10 mouse cellular contexts compared by ENCODE assay signal in genomic region chr10:80321670-80322581, GRCm38 (mm10). TPM values are rescaled to one million over a fixed set of nuclear protein-coding genes. Genes with fewer than 3 reads are reported as not detected.
DNase-seq lines count a peak whose midpoint lies in the region; ATAC-seq and TF ChIP-seq lines count a peak whose summit lies in the region.
"Had no signal": no experiment of that assay in that cellular context is flagged by ENCODE, and none has a peak within 500 bp of the region (broad histone marks: within the 10 kb centered on the region; RNA-seq: fewer than 3 reads in every experiment).

No protein-coding gene starts in this region.

- H3K4me1 ChIP-seq in erythroblast, embryonic 14.5 days (ENCODE audit: control insufficient read depth): peaks cover 89% of the 10 kb centered on the region
- 0 out of 2 replicates have a peak, but pooled peaks cover 3% of the 10 kb centered on the region for H3K4me1 ChIP-seq in lung, embryonic 14.5 days (ENCODE audit: insufficient read depth)
- peaks cover 55% of the 10 kb centered on the region for H3K4me1 ChIP-seq in limb, embryonic 10.5 days
- H3K4me1 ChIP-seq in neural tube, embryonic 13.5 days (replicated peaks): peaks cover 43% of the 10 kb centered on the region

- H3K27ac ChIP-seq in lung, embryonic 14.5 days (ENCODE audit: low read depth): no peak overlapping the region
- H3K27ac ChIP-seq in limb, embryonic 10.5 days: peak overlapping the region; percentile 84
- no peak overlapping the region for H3K27ac ChIP-seq in neural tube, embryonic 13.5 days (replicated peaks)
- H3K27ac ChIP-seq: heart, embryonic 15.5 days had no signal

- H3K9ac ChIP-seq in lung, embryonic 14.5 days: peak overlapping the region; percentile 57; the same call in 1 of the 2 replicates
- H3K9ac ChIP-seq in neural tube, embryonic 13.5 days: no peak overlapping the region

- 84% methylated on average over 21 of the region's 21 CpGs for WGBS in lung, embryonic 14.5 days
- WGBS in limb, embryonic 10.5 days: 90% methylated on average over 21 of the region's 21 CpGs
- 90% methylated on average over 21 of the region's 21 CpGs for WGBS in neural tube, embryonic 13.5 days

- peaks cover 2% of the 10 kb centered on the region for H3K27me3 ChIP-seq in erythroblast, embryonic 14.5 days (ENCODE audit: control insufficient read depth)
- peaks cover 6% of the 10 kb centered on the region; the same call in 1 of the 2 replicates for H3K27me3 ChIP-seq in lung, embryonic 14.5 days (ENCODE audit: insufficient read depth, low read length)
- H3K27me3 ChIP-seq in limb, embryonic 10.5 days (ENCODE audit: low read depth, poor library complexity, severe bottlenecking): peaks cover 58% of the 10 kb centered on the region
- peaks cover 15% of the 10 kb centered on the region; the same call in 1 of the 2 replicates for H3K27me3 ChIP-seq in neural tube, embryonic 13.5 days

- ATAC-seq in erythroblast, adult 5-6 weeks (replicated peaks; ENCODE audit: low FRiP score, poor library complexity, severe bottlenecking): no peak
- no peak for ATAC-seq in lung, embryonic 14.5 days (ENCODE audit: insufficient read depth)
- no peak for ATAC-seq in neural tube, embryonic 13.5 days (ENCODE audit: low read depth)

- H3K4me3 ChIP-seq in erythroblast, embryonic 14.5 days (replicated peaks): peak overlapping the region; percentile 92
- peak overlapping the region; percentile 52; the same call in 1 of the 2 replicates for H3K4me3 ChIP-seq in lung, embryonic 14.5 days (ENCODE audit: low read depth, low read length)
- H3K4me3 ChIP-seq in limb, embryonic 10.5 days: peak overlapping the region; percentile 69
- 0 out of 2 replicates have a peak overlapping the region, but pooled peaks have one; percentile 42 for H3K4me3 ChIP-seq in neural tube, embryonic 13.5 days

- no peak for TF ChIP-seq CTCF in lung, embryonic 14.5 days (IDR thresholded peaks at IDR 0.05; ENCODE audit: low read depth)

- no peaks in the 10 kb centered on the region for H3K9me3 ChIP-seq in erythroblast, embryonic 14.5 days (ENCODE audit: control insufficient read depth, low read length)
- H3K9me3 ChIP-seq in lung, embryonic 14.5 days (ENCODE audit: low read depth, low read length): no peaks in the 10 kb centered on the region
- H3K9me3 ChIP-seq in limb, embryonic 10.5 days (replicated peaks): no peaks in the 10 kb centered on the region
- H3K9me3 ChIP-seq in neural tube, embryonic 13.5 days: no peaks in the 10 kb centered on the region
- H3K9me3 ChIP-seq: heart, embryonic 15.5 days had no signal

- H3K36me3 ChIP-seq in erythroblast, embryonic 14.5 days (ENCODE audit: control insufficient read depth): peaks cover 41% of the 10 kb centered on the region
- peaks cover 18% of the 10 kb centered on the region; the same call in 1 of the 2 replicates for H3K36me3 ChIP-seq in lung, embryonic 14.5 days (ENCODE audit: insufficient read depth)
- H3K36me3 ChIP-seq in limb, embryonic 10.5 days: peaks cover 22% of the 10 kb centered on the region
- peaks cover 18% of the 10 kb centered on the region for H3K36me3 ChIP-seq in neural tube, embryonic 13.5 days

- H3K4me2 ChIP-seq in lung, embryonic 14.5 days: peak overlapping the region; percentile 98
- peak overlapping the region; percentile 83 for H3K4me2 ChIP-seq in neural tube, embryonic 13.5 days

- no peak for DNase-seq in lung, embryonic 14.5 days
- DNase-seq in lung, postnatal 10 days: no peak
- DNase-seq in limb, embryonic 10.5 days (ENCODE audit: low spot score): no peak
- DNase-seq in adipocyte (ENCODE audit: low spot score): no peak
- no peak for DNase-seq in adrenal gland, adult 8-10 months
- DNase-seq: right cerebral cortex, postnatal 4 days had no signal

RNA-seq across cellular contexts. Expression of gene 2310011J03Rik, which starts 1.6 kb away (rescaled TPM):
- 10.6 and 12.9 TPM in 2 replicates for polyA plus RNA-seq in erythroblast, embryonic 14.5 days (2012)
- total RNA-seq in erythroblast, adult 5-6 weeks (2015; ENCODE audit: low replicate concordance): 6.1 and 12.7 TPM in 2 replicates
- total RNA-seq in erythroblast, adult 5-6 weeks (2017; ENCODE audit: low replicate concordance): 3.5 and 3.7 TPM in 2 replicates
- polyA plus RNA-seq in lung, embryonic 14.5 days (2014; fragmentation: Nextera tagmentation; extraction: Ambion mirVana): 41.7 and 41.8 TPM in 2 replicates
- polyA plus RNA-seq in limb, embryonic 10.5 days (2016; fragmentation: Nextera tagmentation; extraction: Ambion mirVana): 58.2 and 60.9 TPM in 2 replicates
- 27.9 and 30.7 TPM in 2 replicates for polyA plus RNA-seq in neural tube, embryonic 13.5 days (2015; fragmentation: Nextera tagmentation; extraction: Ambion mirVana)
- total RNA-seq in adrenal gland, adult 8-10 months (2022): 10 to 100 TPM; 34.7 to 40.0 (median 35.4) TPM

RNA-seq across cellular contexts. Expression of gene Pcsk4, which starts 7.4 kb away (rescaled TPM):
- 0.55 and 0.65 TPM in 2 replicates for polyA plus RNA-seq in erythroblast, embryonic 14.5 days (2012)
- 1.0 TPM in 1 of 2 replicates, not detected in the other for total RNA-seq in erythroblast, adult 5-6 weeks (2015; ENCODE audit: low replicate concordance)
- total RNA-seq in erythroblast, adult 5-6 weeks (2017; ENCODE audit: low replicate concordance): not detected in 2 replicates
- 3.8 and 4.2 TPM in 2 replicates for polyA plus RNA-seq in lung, embryonic 14.5 days (2014; fragmentation: Nextera tagmentation; extraction: Ambion mirVana)
- 6.1 and 6.3 TPM in 2 replicates for polyA plus RNA-seq in limb, embryonic 10.5 days (2016; fragmentation: Nextera tagmentation; extraction: Ambion mirVana)
- polyA plus RNA-seq in neural tube, embryonic 13.5 days (2015; fragmentation: Nextera tagmentation; extraction: Ambion mirVana): 2.9 and 3.6 TPM in 2 replicates
- 1 to 10 TPM; 3.5 to 8.2 (median 5.8) TPM for total RNA-seq in adrenal gland, adult 8-10 months (2022)

RNA-seq across cellular contexts. Expression of gene Reep6, which starts 7.8 kb away (rescaled TPM):
- 18.8 and 21.4 TPM in 2 replicates for polyA plus RNA-seq in erythroblast, embryonic 14.5 days (2012)
- 1.7 and 6.0 TPM in 2 replicates for total RNA-seq in erythroblast, adult 5-6 weeks (2015; ENCODE audit: low replicate concordance)
- total RNA-seq in erythroblast, adult 5-6 weeks (2017; ENCODE audit: low replicate concordance): 2.0 and 4.5 TPM in 2 replicates
- 10.5 and 12.2 TPM in 2 replicates for polyA plus RNA-seq in lung, embryonic 14.5 days (2014; fragmentation: Nextera tagmentation; extraction: Ambion mirVana)
- polyA plus RNA-seq in limb, embryonic 10.5 days (2016; fragmentation: Nextera tagmentation; extraction: Ambion mirVana): 5.4 and 6.6 TPM in 2 replicates
- polyA plus RNA-seq in neural tube, embryonic 13.5 days (2015; fragmentation: Nextera tagmentation; extraction: Ambion mirVana): 3.3 and 4.5 TPM in 2 replicates
- 1 to 10 TPM; 5.1 to 6.6 (median 5.9) TPM for total RNA-seq in adrenal gland, adult 8-10 months (2022)

RNA-seq across cellular contexts. Expression of gene Apc2, which starts 26.1 kb away (rescaled TPM):
- under 0.01 TPM in 1 of 2 replicates, not detected in the other for polyA plus RNA-seq in erythroblast, embryonic 14.5 days (2012)
- total RNA-seq in erythroblast, adult 5-6 weeks (2015; ENCODE audit: low replicate concordance): not detected in 2 replicates
- total RNA-seq in erythroblast, adult 5-6 weeks (2017; ENCODE audit: low replicate concordance): 0.09 and 0.14 TPM in 2 replicates
- 0.62 and 0.96 TPM in 2 replicates for polyA plus RNA-seq in lung, embryonic 14.5 days (2014; fragmentation: Nextera tagmentation; extraction: Ambion mirVana)
- 0.90 and 2.9 TPM in 2 replicates for polyA plus RNA-seq in limb, embryonic 10.5 days (2016; fragmentation: Nextera tagmentation; extraction: Ambion mirVana)
- polyA plus RNA-seq in neural tube, embryonic 13.5 days (2015; fragmentation: Nextera tagmentation; extraction: Ambion mirVana): 153 and 156 TPM in 2 replicates
- total RNA-seq in adrenal gland, adult 8-10 months (2022): 1 to 10 TPM; 1.5 to 6.8 (median 4.3) TPM

RNA-seq across cellular contexts. Expression of gene Adamtsl5, which starts 26.3 kb away (rescaled TPM):
- 2.2 and 2.6 TPM in 2 replicates for polyA plus RNA-seq in erythroblast, embryonic 14.5 days (2012)
- total RNA-seq in erythroblast, adult 5-6 weeks (2015; ENCODE audit: low replicate concordance): 0.21 and 0.77 TPM in 2 replicates
- total RNA-seq in erythroblast, adult 5-6 weeks (2017; ENCODE audit: low replicate concordance): 0.17 TPM in 1 of 2 replicates, not detected in the other
- polyA plus RNA-seq in lung, embryonic 14.5 days (2014; fragmentation: Nextera tagmentation; extraction: Ambion mirVana): 0.68 and 1.2 TPM in 2 replicates
- polyA plus RNA-seq in limb, embryonic 10.5 days (2016; fragmentation: Nextera tagmentation; extraction: Ambion mirVana): 0.39 and 0.48 TPM in 2 replicates
- 1.6 and 1.8 TPM in 2 replicates for polyA plus RNA-seq in neural tube, embryonic 13.5 days (2015; fragmentation: Nextera tagmentation; extraction: Ambion mirVana)
- 10 to 100 TPM in 2 of 4 experiments, 1 to 10 TPM in 2; 9.2 to 11.1 (median 10.3) TPM for total RNA-seq in adrenal gland, adult 8-10 months (2022)

Comparison
In these comparisons a context has a peak if more than half of its experiments do, and no peak if none do; other contexts are left out.
1. H3K4me3 ChIP-seq: peak in every context shown above with its lines; median percentile 92 in erythroblast, embryonic 14.5 days; 69 in limb, embryonic 10.5 days; 52 in lung, embryonic 14.5 days; 42 in neural tube, embryonic 13.5 days.